Mouse (Mus musculus): ENCODE measurements around the gene Cfl1.

- TF ChIP-seq SMC3 (IDR thresholded peaks at IDR 0.05; ENCODE audit: low read depth, low read length) (no peak), MAZ (IDR thresholded peaks at IDR 0.05; ENCODE audit: low read depth, low read length) (no peak), CTCF (conservative IDR thresholded peaks at IDR 0.05 in 1 of 2, IDR thresholded peaks at IDR 0.05 in 1 of 2; ENCODE audit: low read depth in 2 of 2, low read length in 2 of 2) (no peak), MAX (IDR thresholded peaks at IDR 0.05; ENCODE audit: low read length) (no peak), ETS1 (conservative IDR thresholded peaks at IDR 0.05; ENCODE audit: low read depth, low read length) (no peak), EP300 (IDR thresholded peaks at IDR 0.05; ENCODE audit: low read length) (no peak)
These were observed 15.8 kb upstream of the Cfl1 start for GRCm38 (mm10) chr19:5474281-5475068.
